ENCODE assay signal across 8 mouse cellular contexts in genomic region chr5:145190373-145190772, GRCm38 (mm10). TPM values are rescaled to one million over a fixed set of nuclear protein-coding genes. Genes with fewer than 3 reads are reported as not detected.
DNase-seq lines count a peak whose midpoint lies in the region; ATAC-seq and TF ChIP-seq lines count a peak whose summit lies in the region.

No protein-coding gene starts in this region.

- H3K36me3 ChIP-seq in embryonic facial prominence, embryonic 13.5 days: peaks cover 47% of the 10 kb centered on the region
- peaks cover 33% of the 10 kb centered on the region for H3K36me3 ChIP-seq in intestine, postnatal 0 days (ENCODE audit: control insufficient read depth, insufficient read depth)
- H3K36me3 ChIP-seq in neural tube, embryonic 13.5 days: peaks cover 50% of the 10 kb centered on the region

- DNase-seq in lung, adult 2 months: no peak
- DNase-seq in lung, postnatal 10 days: no peak
- no peak for DNase-seq in frontal cortex, postnatal 36 days (ENCODE audit: low spot score in 2 of 2)
- DNase-seq in cerebellum, postnatal 14 days: no peak

- peak overlapping the region; percentile 81 for H3K4me2 ChIP-seq in embryonic facial prominence, embryonic 13.5 days
- H3K4me2 ChIP-seq in intestine, postnatal 0 days (replicated peaks; ENCODE audit: low read depth): peak overlapping the region; percentile 74
- peak overlapping the region; percentile 68 for H3K4me2 ChIP-seq in neural tube, embryonic 13.5 days

- H3K9me3 ChIP-seq in embryonic facial prominence, embryonic 13.5 days: no peaks in the 10 kb centered on the region
- H3K9me3 ChIP-seq in intestine, postnatal 0 days (ENCODE audit: control insufficient read depth): no peaks in the 10 kb centered on the region
- no peaks in the 10 kb centered on the region for H3K9me3 ChIP-seq in neural tube, embryonic 13.5 days

- H3K4me3 ChIP-seq in lung, adult 2 months (replicated peaks; ENCODE audit: extremely low read depth, low read depth, low read length): peak overlapping the region; percentile 88
- H3K4me3 ChIP-seq in embryonic facial prominence, embryonic 13.5 days: peak overlapping the region; percentile 90
- peak overlapping the region; percentile 71 for H3K4me3 ChIP-seq in intestine, postnatal 0 days (ENCODE audit: low read depth, low read length)
- H3K4me3 ChIP-seq in neural tube, embryonic 13.5 days: peak overlapping the region; percentile 73

- no peak for ATAC-seq in embryonic facial prominence, embryonic 13.5 days (ENCODE audit: insufficient number of reproducible peaks, insufficient read depth, low FRiP score, low TSS enrichment, low read depth)
- no peak for ATAC-seq in intestine, postnatal 0 days
- ATAC-seq in neural tube, embryonic 13.5 days (ENCODE audit: low read depth): no peak
- ATAC-seq in monocyte, adult 5-6 weeks (replicated peaks; ENCODE audit: insufficient number of reproducible peaks, low FRiP score, low TSS enrichment, poor library complexity, severe bottlenecking): no peak

- H3K27ac ChIP-seq in embryonic facial prominence, embryonic 13.5 days: no peak overlapping the region
- H3K27ac ChIP-seq in intestine, postnatal 0 days (ENCODE audit: low read depth, low read length): peak overlapping the region; percentile 84; the same call in 1 of the 2 replicates
- H3K27ac ChIP-seq in neural tube, embryonic 13.5 days (replicated peaks): no peak overlapping the region; the same call in 1 of the 2 replicates

- no peaks in the 10 kb centered on the region for H3K27me3 ChIP-seq in embryonic facial prominence, embryonic 13.5 days
- H3K27me3 ChIP-seq in intestine, postnatal 0 days (replicated peaks; ENCODE audit: control insufficient read depth, insufficient read depth, low read length): no peaks in the 10 kb centered on the region
- H3K27me3 ChIP-seq in neural tube, embryonic 13.5 days: no peaks in the 10 kb centered on the region

- peaks cover 12% of the 10 kb centered on the region for H3K4me1 ChIP-seq in lung, adult 2 months (ENCODE audit: control insufficient read depth, insufficient read depth, low read length)
- H3K4me1 ChIP-seq in embryonic facial prominence, embryonic 13.5 days: peaks cover 19% of the 10 kb centered on the region
- H3K4me1 ChIP-seq in intestine, postnatal 0 days (replicated peaks; ENCODE audit: control insufficient read depth, insufficient read depth, low read length): 0 out of 2 replicates have a peak, but pooled peaks cover 5% of the 10 kb centered on the region
- H3K4me1 ChIP-seq in neural tube, embryonic 13.5 days (replicated peaks): peaks cover 22% of the 10 kb centered on the region

- 31% methylated on average over 5 of the region's 5 CpGs for WGBS in lung, adult 2 months
- WGBS in embryonic facial prominence, embryonic 13.5 days: 40% methylated on average over 5 of the region's 5 CpGs
- 25% methylated on average over 5 of the region's 5 CpGs for WGBS in intestine, postnatal 0 days
- WGBS in neural tube, embryonic 13.5 days: 63% methylated on average over 5 of the region's 5 CpGs

- peak overlapping the region; percentile 98 for H3K9ac ChIP-seq in embryonic facial prominence, embryonic 13.5 days
- H3K9ac ChIP-seq in intestine, postnatal 0 days (ENCODE audit: low read depth, low read length): peak overlapping the region; percentile 82
- H3K9ac ChIP-seq in neural tube, embryonic 13.5 days: peak overlapping the region; percentile 91

- no peak for TF ChIP-seq POLR2A in lung, adult 2 months (IDR thresholded peaks at IDR 0.05; ENCODE audit: borderline replicate concordance, extremely low read depth, low read depth, low read length)

- TF ChIP-seq CTCF in lung, adult 2 months (IDR thresholded peaks at IDR 0.05; ENCODE audit: insufficient read depth, low read length): no peak
- TF ChIP-seq CTCF in intestine, postnatal 0 days (IDR thresholded peaks at IDR 0.05; ENCODE audit: low read depth): no peak

RNA-seq across cellular contexts. Expression of gene Atp5j2, which starts 1.5 kb away (rescaled TPM):
- 65.1 and 107 TPM in 2 replicates for polyA plus RNA-seq in lung, adult 2 months (2012; rRNA removed)
- 668 and 696 TPM in 2 replicates for polyA plus RNA-seq in embryonic facial prominence, embryonic 13.5 days (2015; fragmentation: Nextera tagmentation; extraction: Ambion mirVana)
- 765 and 832 TPM in 2 replicates for polyA plus RNA-seq in intestine, postnatal 0 days (2015; fragmentation: Nextera tagmentation; extraction: Ambion mirVana)
- polyA plus RNA-seq in neural tube, embryonic 13.5 days (2015; fragmentation: Nextera tagmentation; extraction: Ambion mirVana): 763 and 785 TPM in 2 replicates
- 94.3 to 131 TPM (median 97.4 TPM) in 3 replicates for total RNA-seq in monocyte, adult 5-6 weeks (2017)

RNA-seq across cellular contexts. Expression of gene Zkscan14, which starts 11.3 kb away (rescaled TPM):
- polyA plus RNA-seq in lung, adult 2 months (2012; rRNA removed): 3.1 and 4.2 TPM in 2 replicates
- 11.2 and 11.9 TPM in 2 replicates for polyA plus RNA-seq in embryonic facial prominence, embryonic 13.5 days (2015; fragmentation: Nextera tagmentation; extraction: Ambion mirVana)
- polyA plus RNA-seq in intestine, postnatal 0 days (2015; fragmentation: Nextera tagmentation; extraction: Ambion mirVana): 6.4 and 9.8 TPM in 2 replicates
- 13.6 and 14.6 TPM in 2 replicates for polyA plus RNA-seq in neural tube, embryonic 13.5 days (2015; fragmentation: Nextera tagmentation; extraction: Ambion mirVana)
- total RNA-seq in monocyte, adult 5-6 weeks (2017): 44.2 to 69.7 TPM (median 65.2 TPM) in 3 replicates

RNA-seq across cellular contexts. Expression of gene Zkscan5, which starts 14.0 kb away (rescaled TPM):
- 3.1 and 4.1 TPM in 2 replicates for polyA plus RNA-seq in lung, adult 2 months (2012; rRNA removed)
- polyA plus RNA-seq in embryonic facial prominence, embryonic 13.5 days (2015; fragmentation: Nextera tagmentation; extraction: Ambion mirVana): 18.0 and 18.2 TPM in 2 replicates
- polyA plus RNA-seq in intestine, postnatal 0 days (2015; fragmentation: Nextera tagmentation; extraction: Ambion mirVana): 4.1 and 4.6 TPM in 2 replicates
- 15.3 and 17.2 TPM in 2 replicates for polyA plus RNA-seq in neural tube, embryonic 13.5 days (2015; fragmentation: Nextera tagmentation; extraction: Ambion mirVana)
- total RNA-seq in monocyte, adult 5-6 weeks (2017): 6.5 to 10.6 TPM (median 9.0 TPM) in 3 replicates

RNA-seq across cellular contexts. Expression of gene Cpsf4, which starts 23.4 kb away (rescaled TPM):
- polyA plus RNA-seq in lung, adult 2 months (2012; rRNA removed): 22.6 and 23.5 TPM in 2 replicates
- polyA plus RNA-seq in embryonic facial prominence, embryonic 13.5 days (2015; fragmentation: Nextera tagmentation; extraction: Ambion mirVana): 52.1 and 58.7 TPM in 2 replicates
- polyA plus RNA-seq in intestine, postnatal 0 days (2015; fragmentation: Nextera tagmentation; extraction: Ambion mirVana): 23.1 and 23.4 TPM in 2 replicates
- polyA plus RNA-seq in neural tube, embryonic 13.5 days (2015; fragmentation: Nextera tagmentation; extraction: Ambion mirVana): 47.7 and 48.9 TPM in 2 replicates
- total RNA-seq in monocyte, adult 5-6 weeks (2017): 24.9 to 38.9 TPM (median 31.3 TPM) in 3 replicates

RNA-seq across cellular contexts. Expression of gene Ptcd1, which starts 23.5 kb away (rescaled TPM):
- polyA plus RNA-seq in lung, adult 2 months (2012; rRNA removed): 10.2 and 10.5 TPM in 2 replicates
- polyA plus RNA-seq in embryonic facial prominence, embryonic 13.5 days (2015; fragmentation: Nextera tagmentation; extraction: Ambion mirVana): 19.4 and 20.9 TPM in 2 replicates
- 9.3 and 9.9 TPM in 2 replicates for polyA plus RNA-seq in intestine, postnatal 0 days (2015; fragmentation: Nextera tagmentation; extraction: Ambion mirVana)
- polyA plus RNA-seq in neural tube, embryonic 13.5 days (2015; fragmentation: Nextera tagmentation; extraction: Ambion mirVana): 18.8 and 20.9 TPM in 2 replicates
- total RNA-seq in monocyte, adult 5-6 weeks (2017): 14.4 to 20.3 TPM (median 16.1 TPM) in 3 replicates
